Mouse (Mus musculus) cerebral cortex, adult 2 months (tissue): ENCODE results near the gene Gm10392.

ENCODE experiments used
- WGBS: fragments of 180-500 bp; shearing (Covaris S2); methylation state at CpG from one replicate; pipeline ENCODE4 v1.1.7; 2018; 5-methylcytosine and 5-hydroxymethylcytosine counted together

Gene Gm10392

DNA sequence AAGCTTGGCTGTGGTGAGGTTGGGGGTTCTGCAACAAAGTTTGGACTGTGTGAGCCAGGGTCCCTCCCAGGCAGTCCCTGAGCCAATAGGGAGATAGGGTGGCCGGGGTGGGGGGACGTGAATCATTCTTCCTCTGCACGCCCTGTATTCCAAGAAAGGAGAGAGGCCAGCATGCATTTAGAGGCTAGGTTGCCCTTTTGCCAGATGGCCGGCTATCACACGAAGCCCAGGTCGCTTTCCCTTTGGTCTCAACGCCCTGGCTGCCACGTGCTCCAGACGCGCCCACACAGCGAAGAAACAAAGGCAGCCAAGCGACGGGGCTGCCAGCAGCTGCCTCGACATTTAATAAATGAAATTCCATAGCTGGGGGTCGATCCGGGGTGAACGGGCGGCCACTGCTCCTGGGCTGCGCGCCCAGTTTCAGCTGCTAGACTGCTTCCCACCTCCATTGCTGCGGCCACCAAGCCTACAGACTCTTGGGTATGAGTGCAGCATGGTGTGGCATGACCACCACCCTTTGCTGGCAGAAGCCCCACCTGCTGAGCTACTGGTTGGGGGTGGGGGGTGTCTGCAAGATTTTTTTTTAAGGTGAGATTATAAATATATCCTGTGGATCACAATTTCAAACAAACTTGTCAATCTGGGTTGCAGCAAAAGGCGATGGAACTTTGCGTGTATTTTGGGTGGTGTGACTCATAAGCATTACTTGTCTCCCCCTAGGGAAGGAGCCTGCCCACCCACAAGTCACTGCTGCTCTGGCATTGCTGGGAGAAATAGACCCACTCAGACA lies 27.3 kb downstream of the Gm10392 start:
- under 1% methylated on average over 23 of the region's 23 CpGs for WGBS

DNA sequence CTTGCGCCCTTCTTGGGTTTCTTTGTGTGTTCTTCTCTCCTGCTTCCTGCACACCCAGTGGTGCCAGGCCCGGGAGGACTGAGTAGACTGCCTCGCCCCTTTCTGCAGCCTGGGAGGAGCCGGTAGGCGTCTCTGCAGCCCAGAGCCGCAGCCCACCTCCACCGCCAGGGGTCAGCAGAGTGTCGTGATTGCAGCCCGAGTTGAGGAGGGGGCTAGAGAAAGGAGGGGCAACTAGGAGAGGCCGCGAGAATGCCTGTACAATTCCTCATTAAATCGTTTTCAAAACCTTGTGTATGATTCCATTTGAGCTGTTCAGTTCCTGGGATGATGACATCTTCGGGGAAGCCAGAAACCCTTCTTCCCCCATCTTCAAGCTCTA lies 27.9 kb downstream of the Gm10392 start:
- WGBS = 2% methylated on average over 13 of the region's 13 CpGs

DNA sequence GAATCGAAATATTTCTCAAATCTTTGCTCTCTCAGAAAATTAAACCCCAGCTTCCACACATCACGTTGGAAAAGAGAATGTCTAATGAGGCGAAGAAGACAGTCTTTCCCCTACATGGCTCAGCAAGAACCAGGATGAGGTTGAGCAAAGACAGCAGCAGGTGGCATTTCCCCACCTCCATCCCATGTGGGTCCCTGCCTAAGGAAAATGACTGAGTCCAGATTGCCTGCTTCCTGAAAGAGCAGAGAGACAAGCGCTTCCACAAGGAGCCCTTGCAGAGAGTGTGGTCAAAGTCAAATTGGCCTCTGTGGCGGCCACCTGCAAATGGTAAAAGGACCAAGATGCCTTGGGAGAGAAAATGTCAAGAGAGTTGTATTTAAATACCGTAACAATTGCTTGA lies 28.5 kb downstream of the Gm10392 start:
- 38% methylated on average over 6 of the region's 6 CpGs for WGBS

DNA sequence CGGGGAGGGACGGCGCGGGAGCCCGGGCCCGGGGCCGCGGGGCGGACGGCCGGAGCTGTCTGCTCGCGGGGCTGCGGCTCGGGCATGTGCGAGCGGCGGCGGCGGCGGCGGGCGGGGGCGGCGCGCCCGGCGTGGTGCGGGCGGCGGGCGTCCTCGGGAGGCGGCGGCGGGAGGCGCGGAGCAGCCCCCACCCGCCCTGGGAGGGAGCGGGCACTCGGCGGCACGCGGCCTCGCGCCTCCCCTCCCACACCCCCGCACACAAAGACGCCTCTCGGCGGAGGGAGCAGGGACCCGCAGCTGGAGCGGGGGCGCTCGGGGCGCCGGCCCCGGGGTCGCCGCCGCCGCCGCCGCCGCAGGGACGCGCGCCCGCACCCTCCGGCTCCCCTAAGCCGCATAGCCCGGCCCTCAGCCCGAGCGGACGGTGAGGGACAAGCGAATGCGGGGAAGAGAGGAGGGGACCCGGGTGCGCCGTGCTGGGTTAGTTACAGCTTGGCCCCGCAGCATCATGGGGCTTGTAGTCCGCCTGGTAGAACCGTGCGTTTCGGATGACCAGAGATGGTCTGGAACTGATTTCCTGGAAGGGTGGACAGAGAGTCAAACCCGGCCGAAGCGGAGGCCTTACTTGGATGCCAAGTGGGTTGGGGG lies 29.3 kb downstream of the Gm10392 start, which contains the start of gene Ankrd13b:
Gene Ankrd13b, minus strand, starts transcription at position 88 of the 645 bp plus-strand sequence.
- WGBS = under 1% methylated on average over 66 of the region's 87 CpGs

DNA sequence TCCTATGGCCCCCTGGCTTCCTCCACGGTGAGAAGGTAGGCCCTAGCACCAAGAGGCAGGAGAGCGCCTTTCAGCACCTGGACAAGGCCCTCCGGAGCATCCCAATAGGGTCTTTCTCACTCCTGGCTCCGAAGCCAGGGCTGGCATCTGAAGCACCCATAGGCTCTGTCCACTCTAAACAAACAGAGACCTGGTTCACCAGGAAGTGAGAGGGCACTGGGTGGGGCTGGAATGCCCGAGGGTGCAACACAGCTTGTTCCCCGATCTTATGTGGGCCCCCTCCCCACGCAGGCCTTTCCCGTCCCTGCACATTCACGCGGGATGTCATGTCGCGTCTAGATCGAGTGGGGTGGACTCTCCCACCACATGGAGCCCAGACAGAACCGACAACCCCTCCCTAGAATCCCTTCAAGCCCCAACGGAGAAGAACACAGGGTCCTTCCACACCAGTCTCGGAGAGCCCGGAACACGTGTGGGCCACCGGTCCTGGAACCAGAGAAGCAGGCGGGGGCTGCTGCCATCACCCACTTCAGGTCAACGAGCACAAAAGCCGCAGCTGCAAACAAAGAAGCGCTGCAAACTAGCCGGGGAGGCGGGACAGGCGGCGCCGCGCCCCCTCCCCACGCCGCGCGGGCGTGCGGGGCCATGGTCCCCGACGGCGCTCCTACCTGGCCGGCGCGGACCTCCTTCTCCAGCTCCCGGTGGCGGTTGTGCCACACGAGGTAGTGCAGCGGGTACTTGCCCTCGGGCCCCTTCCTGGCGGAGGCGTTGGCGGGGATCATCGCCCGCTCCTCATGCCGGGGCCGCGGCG lies 30.0 kb downstream of the Gm10392 start:
- 3% methylated on average over 55 of the region's 55 CpGs for WGBS

DNA sequence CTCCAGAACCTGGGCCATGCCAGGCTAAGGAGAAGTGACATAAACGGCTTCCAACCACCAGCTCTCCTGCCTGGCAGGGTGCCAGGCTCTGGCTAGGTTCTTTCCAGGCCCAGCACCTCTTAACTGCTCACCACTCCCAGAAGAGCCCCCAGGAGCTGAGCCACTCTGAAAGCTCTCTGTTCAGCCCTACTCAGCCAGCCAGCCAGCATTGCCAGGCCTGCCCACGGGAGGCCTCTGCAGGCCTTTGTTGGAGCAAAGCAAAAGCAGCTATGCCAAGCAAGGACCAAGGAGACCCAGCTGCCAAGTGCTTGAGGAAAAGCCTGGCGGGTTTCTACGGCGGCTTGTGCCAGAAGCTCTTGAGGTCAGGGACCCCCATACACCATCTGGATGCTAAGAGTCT lies 32.2 kb downstream of the Gm10392 start:
- 22% methylated on average over 5 of the region's 5 CpGs for WGBS

DNA sequence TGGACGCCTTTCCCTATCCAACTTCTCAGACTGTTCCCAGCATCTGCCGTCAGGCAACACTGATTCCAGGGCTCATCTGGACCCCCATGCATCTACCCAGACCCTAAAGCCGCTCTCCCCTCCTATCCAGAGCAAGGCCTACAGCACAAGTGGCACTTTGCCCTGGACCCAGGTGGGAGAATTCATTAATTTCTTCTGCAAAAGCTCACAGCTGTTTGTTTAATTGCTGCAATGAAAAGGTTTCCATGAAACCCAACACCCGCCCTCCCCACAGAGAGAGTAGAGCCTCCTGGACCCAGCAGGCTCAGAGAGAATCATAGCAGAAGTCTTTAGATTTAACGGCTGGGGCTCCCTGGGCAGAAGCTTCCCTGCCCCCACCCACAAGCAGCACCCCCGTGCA lies 33.8 kb downstream of the Gm10392 start:
- 51% methylated on average over 6 of the region's 6 CpGs for WGBS

DNA sequence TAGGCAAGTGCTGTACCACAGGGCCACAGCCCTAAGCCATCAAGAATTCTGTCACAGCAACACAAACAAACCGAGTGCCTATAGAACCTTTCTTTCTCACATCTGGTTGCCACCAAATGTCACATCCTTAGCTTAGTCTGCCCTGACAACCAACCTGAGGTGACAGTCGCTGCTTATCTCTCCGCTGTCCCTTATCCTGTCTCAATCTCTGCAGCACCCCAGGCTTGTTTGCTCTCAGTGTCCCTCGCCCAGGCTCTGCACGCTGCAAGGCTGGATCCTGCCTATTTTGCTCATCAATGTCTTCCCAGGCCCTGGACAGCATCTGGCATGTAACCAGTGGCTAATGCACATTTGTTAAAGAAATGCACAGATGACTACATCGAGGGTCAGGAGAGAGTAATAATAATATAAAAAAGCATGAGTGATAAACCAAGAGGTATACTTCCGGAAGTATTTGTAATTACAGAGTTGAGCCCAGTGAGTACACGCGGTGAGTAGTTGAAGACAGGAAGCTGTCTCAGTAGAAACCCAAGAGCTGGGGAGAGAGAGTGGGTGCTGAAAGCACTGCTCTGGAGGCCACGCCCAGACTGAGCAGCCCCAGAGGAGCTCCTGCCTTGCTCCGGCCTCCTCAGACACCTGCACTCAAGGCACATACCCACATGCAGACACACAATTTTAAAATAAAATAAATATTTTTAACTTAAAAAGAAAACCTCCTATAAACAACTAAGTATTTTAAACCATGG lies 35.3 kb downstream of the Gm10392 start:
- WGBS = 60% methylated on average over 11 of the region's 11 CpGs

DNA sequence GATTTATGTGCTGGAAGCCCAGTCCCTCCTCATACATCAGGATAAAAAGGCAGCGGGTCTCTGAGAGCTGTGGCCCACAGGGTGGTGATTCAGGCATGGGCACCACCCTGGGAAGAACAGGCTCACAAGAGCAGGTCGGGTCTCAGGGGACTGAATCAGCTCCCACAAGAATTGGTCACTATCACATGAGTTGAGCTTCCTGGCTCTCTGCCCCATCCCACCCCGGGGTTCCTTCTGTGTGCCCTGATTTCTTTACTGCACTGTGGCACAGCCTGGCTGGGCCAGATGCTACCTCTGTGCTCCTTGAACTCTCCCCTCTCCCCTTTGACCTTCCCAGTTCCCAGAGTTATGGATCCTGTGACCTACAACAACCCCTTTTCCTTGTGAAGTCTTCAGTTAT lies 36.0 kb downstream of the Gm10392 start:
- WGBS = 57% methylated on average over 3 of the region's 3 CpGs

DNA sequence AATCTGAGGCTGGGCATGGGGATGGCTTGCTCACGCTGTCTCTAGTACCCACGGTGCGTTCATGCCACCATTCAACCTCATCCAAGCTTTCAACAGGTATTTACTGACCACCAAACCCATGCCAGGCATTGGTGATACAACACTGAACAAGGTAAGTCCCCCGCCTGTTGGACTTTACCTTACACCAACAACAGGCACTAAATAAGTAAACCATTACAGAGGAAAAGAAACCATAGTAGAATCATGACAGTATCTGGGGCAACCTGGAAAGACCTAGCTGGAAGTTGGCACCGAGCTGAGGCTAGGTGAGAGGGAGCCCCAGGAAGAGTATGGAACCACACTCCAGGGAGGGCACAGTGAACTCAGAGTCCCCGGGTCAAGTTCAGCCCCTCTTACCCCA lies 42.1 kb downstream of the Gm10392 start:
- WGBS = 96% methylated on average over 6 of the region's 6 CpGs

DNA sequence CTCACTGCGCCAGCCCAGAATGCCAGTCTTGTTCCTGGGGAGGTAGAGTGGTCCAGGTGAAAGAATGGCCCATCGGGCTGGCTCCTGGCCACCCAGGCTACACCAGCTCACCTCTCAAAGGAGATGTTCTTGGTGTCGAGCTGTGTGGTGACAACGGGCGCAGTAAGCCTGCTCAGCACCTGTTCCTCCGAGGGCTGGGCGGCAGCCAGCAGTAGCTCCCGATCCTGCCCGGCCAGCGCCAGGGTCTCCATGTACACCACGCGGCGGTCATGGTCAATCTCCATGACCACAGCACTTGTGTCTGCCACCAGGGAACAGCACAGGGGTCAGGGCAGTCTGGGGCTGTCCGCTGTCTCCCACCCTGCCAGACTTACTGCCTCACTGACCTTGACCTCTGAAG lies 42.8 kb downstream of the Gm10392 start:
- WGBS = 90% methylated on average over 14 of the region's 14 CpGs

DNA sequence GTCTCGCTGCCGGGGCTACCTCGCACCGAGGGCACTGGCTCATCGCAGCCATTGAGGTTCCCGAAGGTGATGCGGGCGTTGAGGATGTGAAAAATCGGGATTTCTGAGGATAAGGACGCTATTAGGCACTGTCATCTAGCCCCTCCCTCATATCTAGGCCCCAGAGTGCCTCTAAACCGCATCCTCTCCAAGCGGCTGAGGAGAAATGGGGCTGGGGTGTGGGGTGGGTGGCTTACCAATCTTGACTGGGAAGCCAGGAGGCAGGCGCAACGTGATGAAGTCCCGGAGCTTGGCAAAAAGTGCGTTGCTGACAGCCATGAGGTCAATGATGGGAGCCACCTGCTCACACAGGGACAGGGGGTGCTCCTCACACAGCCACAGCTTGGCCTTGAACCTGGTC lies 46.2 kb downstream of the Gm10392 start:
- 92% methylated on average over 16 of the region's 16 CpGs for WGBS

DNA sequence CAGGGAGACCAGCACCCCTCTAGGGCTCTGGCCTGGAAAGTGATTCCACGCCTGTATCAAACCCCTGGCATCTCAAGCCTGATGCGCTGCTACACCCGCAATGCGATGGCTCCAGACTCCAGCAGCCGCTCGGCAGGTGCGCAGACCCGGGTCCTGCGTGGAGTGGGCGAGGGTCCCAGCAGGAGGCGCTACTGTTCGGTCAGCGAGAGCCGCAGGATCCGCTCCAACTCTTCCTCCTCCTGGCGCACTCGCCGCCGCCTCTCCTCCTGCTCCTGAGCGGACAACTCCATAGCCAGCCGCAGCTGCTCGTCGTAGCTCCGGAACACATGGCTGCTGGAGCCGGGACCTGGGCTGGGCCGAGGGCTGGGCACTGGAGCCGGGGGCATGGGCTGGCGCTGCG lies 47.6 kb downstream of the Gm10392 start:
- WGBS = 83% methylated on average over 29 of the region's 29 CpGs

DNA sequence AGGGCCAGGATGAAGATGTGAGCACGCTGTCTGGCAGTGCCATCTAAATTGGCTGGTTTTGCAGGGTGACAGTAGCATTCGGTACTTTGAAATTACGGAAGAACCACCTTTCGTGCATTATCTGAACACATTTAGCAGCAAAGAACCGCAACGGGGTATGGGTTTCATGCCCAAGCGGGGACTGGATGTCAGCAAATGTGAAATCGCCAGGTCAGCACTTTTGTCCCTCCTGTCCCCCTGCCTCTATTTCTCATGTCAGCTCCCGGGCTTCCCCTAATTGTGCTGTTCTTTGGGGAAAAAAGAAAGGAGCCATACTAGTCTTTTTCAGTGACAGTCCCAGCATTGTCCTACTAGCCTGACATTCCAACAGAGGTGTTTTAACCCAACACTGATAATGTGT lies 50.6 kb downstream of the Gm10392 start:
- 81% methylated on average over 9 of the region's 9 CpGs for WGBS

DNA sequence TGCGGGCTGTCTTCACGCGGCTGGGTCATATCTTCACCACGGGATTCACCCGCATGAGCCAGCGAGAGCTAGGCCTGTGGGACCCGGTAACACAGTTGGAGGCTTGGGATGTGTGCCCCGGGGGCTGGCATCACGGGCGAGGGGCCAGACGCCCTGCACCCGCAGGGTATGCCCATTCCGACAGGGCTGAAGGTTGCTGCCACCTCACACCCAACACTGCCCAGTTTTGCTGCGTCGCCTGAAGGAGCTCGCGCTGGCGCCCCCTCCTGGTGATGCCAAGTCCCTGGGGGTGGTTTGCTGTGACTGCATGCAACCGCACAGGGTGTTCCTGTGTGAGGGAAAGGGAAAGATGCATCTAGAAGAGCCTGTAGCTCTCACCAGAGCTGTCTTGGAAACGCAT lies 51.2 kb downstream of the Gm10392 start:
- 14% methylated on average over 20 of the region's 20 CpGs for WGBS

DNA sequence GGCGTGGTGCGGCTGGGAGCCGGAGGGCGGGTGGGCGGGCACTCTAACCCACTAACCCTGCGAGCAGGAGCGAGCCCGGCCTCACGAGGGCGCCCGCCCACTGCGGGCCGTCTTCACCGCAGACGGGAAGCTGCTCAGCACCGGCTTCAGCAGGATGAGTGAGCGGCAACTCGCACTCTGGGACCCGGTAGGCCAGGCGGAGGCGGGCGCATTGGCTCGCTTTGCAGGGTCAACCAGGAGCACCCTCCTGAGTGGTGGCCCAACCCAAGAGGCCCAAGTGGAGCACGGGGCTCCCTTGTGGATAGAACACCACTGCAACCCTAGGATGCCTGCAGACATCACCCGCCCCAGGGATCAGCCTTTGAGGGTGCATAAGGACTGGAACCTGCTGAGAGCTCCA lies 51.8 kb downstream of the Gm10392 start:
- 5% methylated on average over 25 of the region's 25 CpGs for WGBS
